Mouse (Mus musculus) cortical plate, adult 2 months (tissue): Measurements from ENCODE around the gene Rel.

Source experiments
- CTCF ChIP-seq: fragments of 200-500 bp; IDR thresholded peaks from 2 replicates; pipeline ENCODE4 v1.5.1; 2011; ENCODE audit warnings: mild to moderate bottlenecking, control low read depth, low read length; ENCODE audit not compliant: insufficient read depth; ENCODE audit errors: extremely low read depth
- POLR2A ChIP-seq: fragments of 200-500 bp; IDR thresholded peaks from 2 replicates; pipeline ENCODE4 v1.6.1; 2011; ENCODE audit warnings: mild to moderate bottlenecking, low read length, control low read depth; ENCODE audit not compliant: insufficient read depth; ENCODE audit errors: extremely low read depth

DNA sequence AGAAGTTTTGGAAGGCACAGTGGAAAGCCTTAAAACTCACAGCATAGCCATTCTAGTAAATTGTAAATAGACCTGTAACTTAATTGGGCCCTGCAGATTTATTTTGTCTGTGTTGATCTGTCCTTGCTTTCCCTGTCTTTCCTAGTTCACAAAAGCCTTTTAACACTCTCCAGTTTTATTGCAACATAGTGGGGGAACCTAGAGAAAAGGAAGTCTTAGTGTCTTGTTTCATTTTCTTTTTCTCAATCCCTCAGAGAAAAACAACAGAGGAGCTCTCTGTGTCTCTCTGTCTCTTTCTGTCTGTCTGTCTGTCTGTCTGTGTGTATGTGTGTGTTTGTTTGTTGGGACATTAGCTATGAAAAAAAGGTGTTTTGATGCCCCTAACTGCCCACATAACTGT, 74.9 kb downstream of the Rel start:
- TF ChIP-seq POLR2A (no peak), CTCF (no peak)
